Mouse (Mus musculus) brain, embryonic 14.5 days (tissue): ENCODE results near the gene Rorc.
A peak's percentile ranks its signal among the peaks of the same experiment; 100 is the strongest.

ENCODE experiments used
- CTCF ChIP-seq: fragments of 200-500 bp; IDR thresholded peaks from 2 replicates; pipeline ENCODE4 v1.5.1; 2012; ENCODE audit warnings: inconsistent platforms, mild to moderate bottlenecking, moderate library complexity, borderline replicate concordance; ENCODE audit not compliant: insufficient read depth, insufficient read length; ENCODE audit errors: extremely low read depth
- POLR2A ChIP-seq: fragments of 200-500 bp; IDR thresholded peaks from 2 replicates; pipeline ENCODE4 v1.6.1; 2012; ENCODE audit warnings: mild to moderate bottlenecking, inconsistent platforms, borderline replicate concordance; ENCODE audit not compliant: poor library complexity, insufficient read depth, insufficient read length, severe bottlenecking; ENCODE audit errors: extremely low read depth

DNA sequence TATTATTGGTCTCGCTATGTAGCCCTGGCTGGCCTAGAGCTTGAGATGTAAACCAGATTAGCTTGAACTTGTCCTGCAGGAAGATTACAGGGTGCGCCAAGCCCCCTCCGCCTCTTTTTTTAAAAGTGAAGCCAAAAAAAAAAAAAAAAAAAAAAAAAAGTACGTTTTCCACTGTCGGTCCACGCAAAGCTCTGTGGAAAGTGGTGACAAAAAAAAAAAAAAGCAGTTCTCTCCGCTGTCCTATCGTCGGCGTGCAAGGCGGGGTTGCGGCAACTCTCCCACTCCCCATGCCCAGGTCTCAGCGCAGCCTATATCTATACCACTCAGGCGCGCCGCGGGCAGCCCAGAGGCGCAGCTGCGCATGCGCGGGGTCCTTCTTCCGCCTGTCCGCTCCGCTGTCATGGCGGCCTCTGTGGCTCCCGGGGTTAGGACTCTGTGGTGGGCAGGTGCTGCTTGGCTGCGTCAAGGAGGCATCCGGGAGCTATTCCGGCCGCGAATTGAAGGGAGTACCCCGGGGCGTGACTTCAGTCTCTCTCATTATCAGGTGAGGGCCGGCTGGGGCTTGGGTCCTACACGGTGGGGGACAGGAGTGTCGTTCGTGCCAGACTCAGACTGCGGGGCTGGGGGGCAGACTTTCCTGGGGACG, 70.5 kb downstream of the Rorc start, which contains the start of gene Mrpl9:
- TF ChIP-seq CTCF, result no peak
- peak; percentile 85; the same call in 1 of the 2 replicates for TF ChIP-seq POLR2A
